Mouse (Mus musculus) neural tube, embryonic 11.5 days (tissue): ENCODE results near the gene Ctnnal1. TPM values are rescaled to one million over a fixed set of nuclear protein-coding genes. Genes with fewer than 3 reads are reported as not detected.

Experiments used
- ATAC-seq: fragments of 200-750 bp; cut with Nextera tagmentation; 2 replicates; pipeline ENCODE4 v1.8.0; 2017; ENCODE audit warnings: moderate number of reproducible peaks, mild to moderate bottlenecking, moderate TSS enrichment, moderate library complexity; ENCODE audit not compliant: insufficient read depth, low FRiP score, low TSS enrichment
- DNase-seq: peaks from one replicate; pipeline ENCODE4 v3.0.0-alpha.2; 2015; ENCODE audit warnings: low spot score
- H3K27ac ChIP-seq: fragments of 300-500 bp; sonication (generic); 2 replicates; pipeline ENCODE4 v1.5.1; 2014; ENCODE audit warnings: low read depth, mild to moderate bottlenecking, low read length
- H3K27me3 ChIP-seq: fragments of 300-500 bp; sonication (generic); 2 replicates; pipeline ENCODE4 v1.6.1; 2014; ENCODE audit warnings: mild to moderate bottlenecking, low read length, mixed read lengths; ENCODE audit not compliant: control insufficient read depth, insufficient read depth
- H3K36me3 ChIP-seq: fragments of 300-500 bp; sonication (generic); 2 replicates; pipeline ENCODE4 v1.6.1; 2014; ENCODE audit warnings: mild to moderate bottlenecking, low read length, moderate library complexity, mixed read lengths; ENCODE audit not compliant: control insufficient read depth, insufficient read depth
- H3K4me1 ChIP-seq: fragments of 300-500 bp; sonication (generic); 2 replicates; pipeline ENCODE4 v1.6.1; 2014; ENCODE audit warnings: low read length, mixed read lengths; ENCODE audit not compliant: control insufficient read depth, insufficient read depth
- H3K4me2 ChIP-seq: fragments of 300-500 bp; sonication (generic); 2 replicates; pipeline ENCODE4 v1.6.1; 2014; ENCODE audit warnings: low read depth, mild to moderate bottlenecking, moderate library complexity
- H3K4me3 ChIP-seq: fragments of 300-500 bp; sonication (generic); 2 replicates; pipeline ENCODE4 v1.5.1; 2014; ENCODE audit warnings: low read depth, low read length
- H3K9ac ChIP-seq: fragments of 300-500 bp; sonication (generic); 2 replicates; pipeline ENCODE4 v1.6.1; 2014; ENCODE audit warnings: mild to moderate bottlenecking, low read length
- H3K9me3 ChIP-seq: fragments of 300-500 bp; sonication (generic); 2 replicates; pipeline ENCODE4 v1.6.1; 2016; ENCODE audit warnings: low read length; ENCODE audit not compliant: control insufficient read depth
- WGBS: fragments of 180-500 bp; shearing (Covaris S2); extraction: QIAGEN DNeasy Blood & Tissue Kit; methylation state at CpG from one replicate; pipeline ENCODE4 v1.1.7; 2014; 5-methylcytosine and 5-hydroxymethylcytosine counted together
- polyA plus RNA-seq: library from polyadenylated mRNA; unstranded; fragments of >200 nt; fragmentation: Nextera tagmentation; extraction: Ambion mirVana; gene quantifications from 2 replicates; pipeline ENCODE4 v1.2.1, GENCODE M21; 2014

Gene Ctnnal1
- 27.4 and 27.9 TPM in 2 replicates for polyA plus RNA-seq

DNA sequence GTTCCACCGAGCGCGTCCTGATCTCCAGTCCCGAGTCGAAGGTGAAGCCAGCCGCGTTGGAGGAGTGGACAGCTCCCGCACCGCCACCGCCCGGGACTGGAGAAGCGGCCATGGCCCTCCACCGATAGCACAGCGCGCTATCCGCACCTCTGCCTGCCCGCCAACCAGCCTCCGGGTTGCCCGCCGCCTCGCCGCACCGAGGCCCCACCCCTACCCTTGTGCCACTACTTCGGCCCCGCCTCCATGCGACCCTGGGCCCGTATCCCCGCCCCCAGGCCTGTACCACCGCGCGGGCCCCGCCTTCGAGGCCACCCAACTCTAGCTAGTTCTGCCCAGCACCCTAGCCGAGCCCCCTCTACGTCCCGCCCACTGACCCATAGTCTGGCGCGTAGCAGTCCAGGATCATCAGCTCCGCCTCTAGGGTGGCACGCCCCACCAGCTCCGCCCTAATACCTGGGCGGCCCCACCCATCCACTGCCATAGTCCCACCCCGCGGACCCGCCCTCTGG lies at the start of gene Ctnnal1:
TSS of gene Ctnnal1 (minus strand) at position 186 of the 509 bp plus-strand sequence.
- H3K9ac ChIP-seq = peak within 1 kb of the TSS; percentile 92
- peak within 1 kb of the TSS; percentile 82 for H3K27ac ChIP-seq
- no peaks in the 10 kb centered on the region for H3K9me3 ChIP-seq
- peak; percentile 87 for DNase-seq
- H3K4me2 ChIP-seq = peak within 1 kb of the TSS; percentile 86
- 1% methylated on average over 36 of the region's 45 CpGs for WGBS
- H3K27me3 ChIP-seq = no peaks in the 10 kb centered on the region
- no peaks in the 10 kb centered on the region for H3K36me3 ChIP-seq
- peaks cover 4% of the 10 kb centered on the region; the same call in 1 of the 2 replicates for H3K4me1 ChIP-seq
- peak; percentile 96 for ATAC-seq
- H3K4me3 ChIP-seq = peak within 1 kb of the TSS; percentile 84

DNA sequence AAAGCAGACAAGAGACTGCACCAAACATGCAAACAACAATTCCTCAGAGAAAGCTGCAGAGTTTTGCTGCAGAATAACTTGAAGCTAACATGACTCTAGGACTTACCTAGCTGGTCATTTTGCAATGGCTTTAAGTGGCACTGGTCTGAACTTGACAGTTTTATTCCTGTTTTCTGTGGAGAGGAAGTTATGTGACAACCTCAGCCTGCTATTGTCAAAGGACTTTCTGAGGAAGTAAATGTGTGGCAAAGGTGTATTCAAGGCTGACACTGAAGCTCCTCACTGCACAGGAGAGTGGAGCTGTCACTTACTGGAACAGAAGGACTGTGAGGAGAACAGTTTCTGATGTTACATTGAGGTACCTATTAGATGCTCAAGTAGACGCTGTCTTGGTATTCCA lies 49.8 kb upstream of the Ctnnal1 start:
- H3K4me3 ChIP-seq = no peak overlapping the region
- no peaks in the 10 kb centered on the region for H3K9me3 ChIP-seq
- DNase-seq (no peak), ATAC-seq (no peak)
- 85% methylated on average over 1 of the region's 1 CpGs for WGBS
- H3K9ac ChIP-seq = no peak overlapping the region
- no peaks in the 10 kb centered on the region for H3K27me3 ChIP-seq
- H3K4me1 ChIP-seq = no peaks in the 10 kb centered on the region
- peaks cover 2% of the 10 kb centered on the region for H3K36me3 ChIP-seq
- no peak overlapping the region for H3K27ac ChIP-seq
- no peak overlapping the region for H3K4me2 ChIP-seq

DNA sequence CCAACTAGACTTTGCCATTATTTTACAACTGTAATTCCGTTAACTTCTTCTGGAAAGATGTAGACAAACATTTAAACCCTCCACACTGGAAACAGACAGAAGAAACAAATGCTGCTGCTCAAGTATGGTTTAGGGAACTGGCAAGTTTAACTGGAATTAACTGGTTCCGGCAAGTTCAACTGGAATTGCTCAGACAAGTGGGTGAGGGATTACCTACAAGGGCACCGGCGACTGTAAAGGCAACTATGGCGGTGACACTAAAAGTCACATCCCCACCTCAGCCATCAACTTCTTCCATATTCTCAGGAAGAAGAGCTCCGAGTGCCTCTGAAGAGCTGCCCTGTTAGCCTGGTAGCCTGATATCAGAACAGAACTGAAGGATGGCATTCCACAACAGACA lies 49.4 kb upstream of the Ctnnal1 start:
- Histone ChIP-seq H3K4me1 (no peaks in the 10 kb centered on the region), H3K27ac (no peak overlapping the region), H3K4me3 (no peak overlapping the region), H3K27me3 (no peaks in the 10 kb centered on the region), H3K9me3 (no peaks in the 10 kb centered on the region), H3K36me3 (peaks cover 2% of the 10 kb centered on the region), H3K4me2 (no peak overlapping the region), H3K9ac (no peak overlapping the region)
- ATAC-seq (no peak), DNase-seq (no peak)
- WGBS = 94% methylated on average over 6 of the region's 6 CpGs

DNA sequence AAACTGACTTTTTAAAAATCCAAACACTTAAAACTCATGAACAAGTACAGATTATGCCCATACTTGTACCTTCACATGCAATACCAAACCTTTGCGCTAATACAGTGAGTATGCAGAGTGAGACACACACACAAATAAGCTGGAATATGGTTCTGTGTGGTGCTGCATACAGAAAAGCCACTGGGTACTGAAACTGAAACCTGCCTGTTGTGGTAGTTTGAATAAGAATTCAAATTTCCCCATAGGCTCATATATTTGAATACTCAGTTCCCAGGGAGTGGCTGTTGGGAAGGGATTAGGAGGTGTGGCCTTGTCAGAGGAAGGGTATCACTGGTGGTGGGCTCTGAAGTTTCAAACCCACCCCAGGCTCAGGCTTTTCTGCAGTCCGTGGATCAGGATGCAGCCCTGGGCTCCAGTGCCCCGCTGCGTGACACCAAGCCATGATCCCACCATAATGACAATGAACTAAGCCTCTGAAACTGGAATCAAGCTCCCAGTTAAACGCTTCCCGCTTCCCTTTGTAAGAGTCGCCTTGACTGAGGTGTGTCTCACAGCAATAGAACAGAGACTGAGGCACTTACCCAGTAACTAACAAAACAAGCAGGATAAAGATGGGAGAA lies 47.5 kb upstream of the Ctnnal1 start:
- Histone ChIP-seq H3K9me3 (no peaks in the 10 kb centered on the region), H3K36me3 (peaks cover 2% of the 10 kb centered on the region), H3K4me1 (no peaks in the 10 kb centered on the region), H3K27me3 (no peaks in the 10 kb centered on the region), H3K4me2 (no peak overlapping the region), H3K4me3 (no peak overlapping the region), H3K27ac (no peak overlapping the region), H3K9ac (no peak overlapping the region)
- ATAC-seq (no peak), DNase-seq (no peak)
- 93% methylated on average over 7 of the region's 7 CpGs for WGBS

DNA sequence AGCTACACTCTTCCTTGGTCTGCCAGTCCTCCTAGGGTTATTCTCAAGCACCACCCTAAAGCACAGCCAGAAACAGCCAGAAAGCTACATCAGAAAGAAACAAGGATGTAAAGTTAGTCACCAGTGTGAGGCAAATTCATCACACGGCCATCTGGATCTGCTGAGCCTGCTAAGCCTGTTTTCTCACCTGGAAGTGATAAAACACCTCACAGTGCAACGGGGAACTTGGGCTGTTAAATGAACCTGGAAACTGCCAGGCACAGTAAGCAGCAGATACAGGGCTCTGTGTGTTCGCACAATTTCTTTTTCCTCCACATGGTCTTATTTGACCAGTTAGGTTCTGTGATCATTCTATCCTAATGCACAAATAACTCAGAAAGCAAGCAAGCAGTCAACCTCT lies 44.6 kb upstream of the Ctnnal1 start:
- H3K4me3 ChIP-seq = no peak overlapping the region
- no peak for ATAC-seq
- peaks cover 2% of the 10 kb centered on the region for H3K36me3 ChIP-seq
- no peaks in the 10 kb centered on the region for H3K27me3 ChIP-seq
- no peaks in the 10 kb centered on the region for H3K4me1 ChIP-seq
- WGBS = 64% methylated on average over 3 of the region's 3 CpGs
- no peak for DNase-seq
- no peak overlapping the region for H3K9ac ChIP-seq
- H3K27ac ChIP-seq = no peak overlapping the region
- no peak overlapping the region for H3K4me2 ChIP-seq
- no peaks in the 10 kb centered on the region for H3K9me3 ChIP-seq

DNA sequence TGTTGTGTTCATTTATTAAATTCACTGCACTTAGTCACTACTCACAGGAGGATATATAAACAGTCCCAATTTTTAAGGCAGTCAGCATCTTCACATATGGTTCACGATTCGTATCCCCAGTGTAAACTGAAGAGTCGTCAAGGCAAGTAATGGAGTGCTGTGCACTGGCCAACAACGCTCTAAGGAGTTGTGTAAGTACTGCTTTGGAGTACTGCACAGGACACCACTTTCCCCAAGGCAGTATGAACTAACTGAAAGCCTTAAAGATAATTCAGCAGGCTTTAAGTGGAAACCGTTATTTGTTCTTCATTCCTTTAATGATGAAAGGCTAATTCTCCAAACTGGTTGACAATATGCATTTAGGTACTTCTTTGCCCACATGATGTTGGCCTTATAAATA lies 42.7 kb upstream of the Ctnnal1 start:
- H3K9ac ChIP-seq = no peak overlapping the region
- no peaks in the 10 kb centered on the region for H3K27me3 ChIP-seq
- ATAC-seq (no peak), DNase-seq (no peak)
- H3K4me3 ChIP-seq = no peak overlapping the region
- H3K9me3 ChIP-seq = no peaks in the 10 kb centered on the region
- no peak overlapping the region for H3K27ac ChIP-seq
- H3K4me1 ChIP-seq = no peaks in the 10 kb centered on the region
- WGBS = 95% methylated on average over 5 of the region's 5 CpGs
- H3K4me2 ChIP-seq = no peak overlapping the region
- H3K36me3 ChIP-seq = peaks cover 5% of the 10 kb centered on the region

DNA sequence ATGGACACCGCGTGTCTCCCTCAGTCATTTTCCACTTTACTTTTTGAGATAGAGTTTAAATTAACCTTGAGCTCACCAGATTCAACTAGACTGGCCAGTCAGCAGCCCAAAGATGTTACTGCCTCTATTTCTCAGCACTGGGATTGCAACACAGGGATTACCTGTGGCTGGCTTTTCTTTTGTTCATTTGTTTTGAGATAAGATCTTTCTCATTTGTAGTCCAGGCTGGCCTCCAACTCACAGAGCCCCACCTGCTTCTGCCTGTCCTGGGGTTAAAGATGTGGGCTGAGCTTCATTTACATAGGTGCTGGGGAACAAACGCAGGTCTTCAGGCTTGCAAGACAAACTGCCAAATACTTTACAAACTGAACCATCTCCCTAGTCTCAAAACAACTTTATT lies 41.9 kb upstream of the Ctnnal1 start:
- Histone ChIP-seq H3K36me3 (peaks cover 5% of the 10 kb centered on the region), H3K4me2 (no peak overlapping the region), H3K27me3 (no peaks in the 10 kb centered on the region), H3K4me1 (no peaks in the 10 kb centered on the region), H3K9me3 (peaks cover 1% of the 10 kb centered on the region; the same call in 1 of the 2 replicates), H3K4me3 (no peak overlapping the region), H3K9ac (no peak overlapping the region), H3K27ac (no peak overlapping the region)
- no peak for DNase-seq
- ATAC-seq = no peak
- 90% methylated on average over 3 of the region's 3 CpGs for WGBS

DNA sequence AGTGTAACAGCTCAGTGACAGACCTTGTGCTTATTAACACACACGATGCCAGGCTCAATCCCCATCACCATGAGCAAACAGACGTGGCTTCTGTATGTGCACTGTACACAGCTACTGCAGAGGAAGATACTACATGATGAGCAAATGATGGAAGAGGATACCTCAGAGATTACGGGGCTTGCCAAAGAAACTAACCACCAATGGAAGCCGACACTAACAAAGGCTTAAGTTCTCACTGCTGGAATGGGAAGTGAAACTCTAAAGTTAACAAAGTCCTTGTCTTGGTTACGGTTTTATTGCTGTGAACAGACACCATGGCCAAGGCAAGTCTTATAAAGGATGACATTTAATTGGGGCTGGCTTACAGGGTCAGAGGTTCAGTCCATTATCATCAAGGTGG lies 40.5 kb upstream of the Ctnnal1 start:
- no peak overlapping the region for H3K27ac ChIP-seq
- WGBS = 92% methylated on average over 5 of the region's 5 CpGs
- peaks cover 5% of the 10 kb centered on the region for H3K36me3 ChIP-seq
- H3K9me3 ChIP-seq = peaks cover 5% of the 10 kb centered on the region; the same call in 1 of the 2 replicates
- no peak for ATAC-seq
- H3K4me1 ChIP-seq = no peaks in the 10 kb centered on the region
- no peak for DNase-seq
- H3K4me2 ChIP-seq = no peak overlapping the region
- H3K27me3 ChIP-seq = no peaks in the 10 kb centered on the region
- H3K9ac ChIP-seq = no peak overlapping the region
- no peak overlapping the region for H3K4me3 ChIP-seq

DNA sequence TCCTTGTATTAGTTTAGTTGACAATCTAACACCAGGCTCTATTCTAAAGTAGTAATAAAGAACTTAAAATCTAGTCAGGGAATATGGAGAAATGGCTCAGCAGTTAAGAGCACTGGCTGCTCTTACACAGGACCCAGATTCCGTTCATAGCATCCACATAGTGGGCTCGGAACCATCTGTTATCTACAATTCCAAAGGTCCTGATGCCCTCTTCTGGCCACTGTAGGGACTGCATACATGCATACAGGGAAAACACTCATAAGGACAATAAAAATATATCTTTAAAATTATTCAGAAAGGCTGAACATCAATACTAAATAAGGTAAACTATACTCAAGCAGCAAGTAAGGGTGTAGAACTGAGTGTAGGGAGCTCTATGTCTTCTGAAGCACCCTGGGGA lies 36.7 kb upstream of the Ctnnal1 start:
- peaks cover 10% of the 10 kb centered on the region for H3K36me3 ChIP-seq
- 93% methylated on average over 2 of the region's 2 CpGs for WGBS

More for the DNA sequence above, 36.7 kb upstream of the Ctnnal1 start:
- H3K9ac ChIP-seq = no peak overlapping the region
- ATAC-seq = no peak
- no peaks in the 10 kb centered on the region for H3K4me1 ChIP-seq
- H3K27me3 ChIP-seq = no peaks in the 10 kb centered on the region
- no peak overlapping the region for H3K27ac ChIP-seq
- H3K4me3 ChIP-seq = no peak overlapping the region
- peaks cover 5% of the 10 kb centered on the region; the same call in 1 of the 2 replicates for H3K9me3 ChIP-seq
- no peak overlapping the region for H3K4me2 ChIP-seq
- DNase-seq = no peak
